Mouse (Mus musculus) heart, adult 2 months (tissue): ENCODE measurements at regions not wholly inside any gene's neighbourhood (a gene's known extent, or its start where the extent isn't known, plus 50 kb on each side); places are given as distances from the start of the nearest gene placed in this dataset.

Experiments
- DNase-seq, 2 experiments: peaks; one replicate each; pipeline ENCODE4 v3.0.0; 2021
- H3K27ac ChIP-seq: fragments of 200-600 bp; 2 replicates; pipeline ENCODE4 v1.8.1; 2022
- H3K27me3 ChIP-seq: fragments of 200-500 bp; 2 replicates; pipeline ENCODE4 v1.6.1; 2012; ENCODE audit warnings: mild to moderate bottlenecking, low read length, inconsistent platforms, mixed read lengths; ENCODE audit not compliant: control insufficient read depth, insufficient read depth
- H3K36me3 ChIP-seq: fragments of 200-500 bp; 2 replicates; pipeline ENCODE4 v1.6.1; 2012; ENCODE audit warnings: low read length, inconsistent platforms; ENCODE audit not compliant: control insufficient read depth, insufficient read depth
- H3K4me1 ChIP-seq: fragments of 200-500 bp; 2 replicates; pipeline ENCODE4 v1.6.1; 2011; ENCODE audit warnings: low read length; ENCODE audit not compliant: control insufficient read depth, insufficient read depth
- H3K4me3 ChIP-seq: fragments of 200-600 bp; 2 replicates; pipeline ENCODE4 v1.8.1; 2022
- H3K79me2 ChIP-seq: fragments of 200-500 bp; replicated peaks from 2 replicates; pipeline ENCODE4 v1.6.1; 2012; ENCODE audit warnings: mild to moderate bottlenecking, inconsistent platforms, low read length, moderate library complexity, mixed read lengths; ENCODE audit not compliant: control insufficient read depth, insufficient read depth
- H3K9ac ChIP-seq: fragments of 200-500 bp; 2 replicates; pipeline ENCODE4 v1.6.1; 2012; ENCODE audit warnings: low read depth, mild to moderate bottlenecking, control low read depth, inconsistent platforms, low read length, mixed read lengths
- CTCF ChIP-seq: fragments of 200-600 bp; IDR thresholded peaks from 2 replicates; pipeline ENCODE4 v1.8.1; 2022; ENCODE audit warnings: antibody characterized with exemption, mild to moderate bottlenecking, moderate library complexity
- EP300 ChIP-seq: fragments of 200-500 bp; IDR thresholded peaks from 2 replicates; pipeline ENCODE4 v1.6.1; 2011; ENCODE audit warnings: low read depth, low read length, control low read depth; ENCODE audit not compliant: insufficient read depth
- POLR2A ChIP-seq: fragments of 200-500 bp; IDR thresholded peaks from 2 replicates; pipeline ENCODE4 v1.6.1; 2011; ENCODE audit warnings: mild to moderate bottlenecking, low read depth, low read length, control low read depth; ENCODE audit not compliant: insufficient read depth
- WGBS: fragments of 180-500 bp; shearing (Covaris S2); methylation state at CpG from one replicate; pipeline ENCODE4 v1.1.7; 2018; 5-methylcytosine and 5-hydroxymethylcytosine counted together
- intact Hi-C: fragments of 180-260 bp; cut with DNase I; formaldehyde crosslinking; loops from one replicate; pipeline ENCODE4 v1.15.1; 2025

- Histone ChIP-seq H3K27ac (no peak overlapping the region), H3K36me3 (no peaks in the 10 kb centered on the region), H3K27me3 (no peaks in the 10 kb centered on the region), H3K4me1 (no peaks in the 10 kb centered on the region), H3K9ac (no peak overlapping the region), H3K4me3 (no peak overlapping the region), H3K79me2 (no peaks in the 10 kb centered on the region)
- DNase-seq, result no peak
- TF ChIP-seq EP300 (no peak), CTCF (no peak), POLR2A (no peak)
- intact Hi-C loops, result no loop called here
- WGBS, result 71% methylated on average over 4 of the region's 4 CpGs
Measured at GRCm38 (mm10) chr1:19918762-19919161, 699.1 kb downstream of the Pkhd1 start.

- Histone ChIP-seq H3K79me2 (no peaks in the 10 kb centered on the region), H3K9ac (no peak overlapping the region), H3K36me3 (no peaks in the 10 kb centered on the region), H3K4me3 (no peak overlapping the region), H3K4me1 (no peaks in the 10 kb centered on the region), H3K27me3 (no peaks in the 10 kb centered on the region), H3K27ac (no peak overlapping the region)
- intact Hi-C loops, result no loop called here
- DNase-seq, result no peak
- WGBS, result 83% methylated on average over 1 of the region's 1 CpGs
- TF ChIP-seq POLR2A, result no peak
- no peak for TF ChIP-seq CTCF
- TF ChIP-seq EP300, result no peak
Measured at GRCm38 (mm10) chr1:19927192-19927591, 690.7 kb downstream of the Pkhd1 start.

DNA sequence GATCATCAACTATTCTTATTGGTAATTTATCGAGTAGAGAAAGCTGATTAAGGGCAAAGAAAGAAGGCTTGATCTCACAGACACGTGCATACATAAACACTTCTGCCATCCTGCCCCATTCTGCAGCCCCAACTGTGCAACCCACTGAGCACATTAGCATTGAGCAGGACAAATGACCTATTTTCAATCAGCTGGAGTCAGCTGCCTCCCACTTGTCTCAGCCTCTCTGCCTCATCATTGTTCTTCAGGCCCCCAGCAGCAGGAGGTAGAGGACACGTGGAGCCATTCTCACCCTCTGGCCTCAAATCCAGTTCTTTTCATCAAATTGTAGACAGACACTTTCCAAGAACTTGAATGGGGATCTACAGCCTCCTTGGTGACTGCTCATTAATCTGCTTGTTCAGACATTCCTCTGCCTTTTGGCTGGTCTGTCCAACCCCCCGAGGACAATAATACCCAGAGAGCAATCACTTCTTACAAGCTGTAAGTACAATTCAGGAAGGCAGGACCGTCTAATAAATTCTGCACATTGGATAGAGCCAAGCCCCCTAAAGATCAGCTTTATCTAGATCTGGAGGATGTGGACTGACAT lies 690.0 kb downstream of the Pkhd1 start:
- no peak overlapping the region for H3K9ac ChIP-seq
- DNase-seq, result no peak
- WGBS, result 49% methylated on average over 5 of the region's 5 CpGs
- no peaks in the 10 kb centered on the region for H3K27me3 ChIP-seq
- H3K79me2 ChIP-seq, result no peaks in the 10 kb centered on the region
- H3K27ac ChIP-seq, result no peak overlapping the region
- H3K4me3 ChIP-seq, result no peak overlapping the region
- no peaks in the 10 kb centered on the region for H3K4me1 ChIP-seq
- no peaks in the 10 kb centered on the region for H3K36me3 ChIP-seq
- intact Hi-C loops, result no loop called here
- TF ChIP-seq CTCF, result no peak
- TF ChIP-seq EP300, result no peak
- TF ChIP-seq POLR2A, result no peak

DNA sequence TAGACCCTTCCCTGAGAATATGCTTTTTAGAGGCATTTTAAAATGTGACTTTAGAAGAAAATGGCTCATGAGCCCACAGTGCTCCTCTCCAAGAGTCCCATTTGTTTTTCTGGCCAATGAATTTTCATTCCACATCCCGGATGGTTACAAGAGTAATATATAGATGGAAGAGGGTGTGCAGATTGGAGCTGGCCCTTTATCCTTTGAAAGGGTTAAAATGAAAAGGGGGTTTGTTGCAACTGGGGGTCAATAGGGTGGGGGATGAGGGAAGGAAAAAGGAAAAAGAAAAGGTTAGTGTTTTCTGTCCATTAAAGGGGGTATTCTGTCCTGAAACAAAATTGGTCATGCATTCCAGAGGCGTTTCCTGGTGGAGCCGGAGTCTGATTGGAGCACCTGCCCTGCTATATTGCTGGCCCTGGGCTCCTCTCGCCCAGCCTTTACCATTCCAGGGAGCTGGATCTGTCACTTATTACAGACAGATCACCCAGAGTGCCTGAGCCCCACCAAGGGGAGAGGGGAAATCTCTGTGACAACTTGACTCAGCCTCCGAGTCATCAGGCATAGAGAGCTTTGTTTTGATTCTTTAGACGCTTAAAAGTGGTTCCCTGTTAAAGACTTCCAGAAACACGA lies 666.7 kb downstream of the Pkhd1 start:
- no peak overlapping the region for H3K27ac ChIP-seq
- TF ChIP-seq CTCF (no peak), EP300 (no peak), POLR2A (no peak)
- H3K9ac ChIP-seq, result no peak overlapping the region
- no peaks in the 10 kb centered on the region for H3K79me2 ChIP-seq
- H3K4me1 ChIP-seq, result no peaks in the 10 kb centered on the region
- intact Hi-C loops, result no loop called here
- no peaks in the 10 kb centered on the region for H3K36me3 ChIP-seq
- H3K4me3 ChIP-seq, result no peak overlapping the region
- no peaks in the 10 kb centered on the region for H3K27me3 ChIP-seq
- DNase-seq, result no peak
- WGBS, result 47% methylated on average over 7 of the region's 7 CpGs

DNA sequence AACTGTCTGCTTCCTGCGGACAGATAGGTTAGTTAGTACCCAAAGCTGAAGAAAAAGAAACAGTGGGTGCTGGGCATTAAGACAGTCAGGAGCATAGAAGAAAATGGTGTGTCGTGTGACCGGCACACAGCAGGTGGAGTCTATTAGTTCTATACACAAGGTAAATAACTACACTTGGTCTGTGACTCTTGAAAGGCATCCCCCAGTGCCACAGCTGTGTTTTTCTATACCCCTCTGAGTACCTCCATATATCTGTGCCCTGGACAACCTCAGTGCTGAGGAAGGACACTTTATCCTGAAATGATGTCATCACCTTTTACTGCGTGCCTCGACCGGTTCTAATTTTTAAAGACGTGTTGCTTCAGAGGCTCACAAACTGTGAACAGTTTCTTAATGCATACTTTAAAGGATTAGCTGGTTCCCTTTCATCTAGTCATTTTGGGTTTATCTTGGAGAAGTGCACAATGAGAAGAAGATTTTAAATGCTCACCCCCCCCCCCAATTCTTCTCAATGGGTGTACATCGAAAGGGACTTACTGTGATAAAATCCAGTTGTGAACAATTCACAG lies 666.1 kb downstream of the Pkhd1 start:
- Histone ChIP-seq H3K27me3 (no peaks in the 10 kb centered on the region), H3K36me3 (no peaks in the 10 kb centered on the region), H3K4me1 (no peaks in the 10 kb centered on the region), H3K9ac (no peak overlapping the region), H3K4me3 (no peak overlapping the region), H3K79me2 (no peaks in the 10 kb centered on the region), H3K27ac (no peak overlapping the region)
- WGBS, result 65% methylated on average over 8 of the region's 8 CpGs
- TF ChIP-seq EP300 (no peak), CTCF (no peak), POLR2A (no peak)
- DNase-seq, result no peak
- intact Hi-C loops, result no loop called here

- WGBS, result 45% methylated on average over 4 of the region's 4 CpGs
- no peak overlapping the region for H3K27ac ChIP-seq
- no peak overlapping the region for H3K9ac ChIP-seq
- no peaks in the 10 kb centered on the region for H3K36me3 ChIP-seq
- H3K4me1 ChIP-seq, result no peaks in the 10 kb centered on the region
- no peak for TF ChIP-seq EP300
- 0 out of 2 replicates have a peak, but pooled peaks have one; percentile 10 for TF ChIP-seq CTCF
- no peaks in the 10 kb centered on the region for H3K79me2 ChIP-seq
- no peak overlapping the region for H3K4me3 ChIP-seq
- DNase-seq, result no peak
- no peaks in the 10 kb centered on the region for H3K27me3 ChIP-seq
- intact Hi-C loops, result no loop called here
Measured at GRCm38 (mm10) chr1:19973364-19973763, 644.5 kb downstream of the Pkhd1 start.
